Mouse (Mus musculus) liver, adult 2 months (tissue): Measurements from ENCODE around the gene Myl9.

Source experiments
- CTCF ChIP-seq: fragments of 200-500 bp; IDR thresholded peaks from 2 replicates; pipeline ENCODE4 v1.5.1; 2011; ENCODE audit warnings: low read depth, low read length, control low read depth
- POLR2A ChIP-seq: fragments of 200-500 bp; IDR thresholded peaks from 2 replicates; pipeline ENCODE4 v1.6.1; 2011; ENCODE audit warnings: low read length, control low read depth; ENCODE audit not compliant: insufficient read depth; ENCODE audit errors: extremely low read depth

DNA sequence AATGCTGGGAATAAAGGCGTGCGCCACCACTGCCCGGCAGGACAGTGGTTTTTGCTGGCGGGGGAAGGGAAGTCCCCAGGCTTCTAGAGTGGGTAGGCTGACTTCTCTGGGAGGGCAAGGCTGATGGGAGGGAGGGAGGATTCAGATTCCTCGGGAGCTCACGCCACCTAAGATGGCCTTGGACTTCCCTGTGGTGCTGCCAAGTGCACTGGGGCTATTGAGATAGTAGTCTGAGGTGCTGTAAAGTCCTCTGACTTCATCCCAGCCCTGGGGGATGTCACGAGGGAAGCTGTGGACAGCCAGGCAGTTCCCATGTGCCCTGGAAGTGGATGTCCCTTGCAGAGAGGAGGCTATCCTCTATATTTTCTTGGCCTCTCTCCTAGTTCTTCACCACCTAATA lies 37.2 kb upstream of the Myl9 start:
- TF ChIP-seq POLR2A, result no peak
- TF ChIP-seq CTCF, result no peak
